Mouse (Mus musculus) heart, postnatal 0 days (tissue): ENCODE measurements at regions not wholly inside any gene's neighbourhood (a gene's known extent, or its start where the extent isn't known, plus 50 kb on each side); places are given as distances from the start of the nearest gene placed in this dataset.

Experiments
- ATAC-seq: fragments of 200-750 bp; cut with Nextera tagmentation; 2 replicates; pipeline ENCODE4 v1.8.0; 2017; ENCODE audit warnings: low read depth, moderate number of reproducible peaks, moderate library complexity; ENCODE audit not compliant: insufficient read depth
- DNase-seq: peaks from one replicate; pipeline ENCODE4 v3.0.0-alpha.2; 2016; ENCODE audit warnings: low spot score
- H3K27ac ChIP-seq: fragments of 300-500 bp; sonication (generic); 2 replicates; pipeline ENCODE4 v1.5.1; 2014; ENCODE audit warnings: low read depth, mild to moderate bottlenecking
- H3K27me3 ChIP-seq: fragments of 300-500 bp; sonication (generic); 2 replicates; pipeline ENCODE4 v1.6.1; 2014; ENCODE audit warnings: low read length, mixed read lengths; ENCODE audit not compliant: control insufficient read depth, insufficient read depth
- H3K36me3 ChIP-seq: fragments of 300-500 bp; sonication (generic); replicated peaks from 2 replicates; pipeline ENCODE4 v1.6.1; 2014; ENCODE audit warnings: low read length, mixed read lengths; ENCODE audit not compliant: control insufficient read depth, insufficient read depth
- H3K4me1 ChIP-seq: fragments of 300-500 bp; sonication (generic); 2 replicates; pipeline ENCODE4 v1.6.1; 2014; ENCODE audit warnings: antibody characterized with exemption; ENCODE audit not compliant: control insufficient read depth, insufficient read depth
- H3K4me2 ChIP-seq: fragments of 300-500 bp; sonication (generic); 2 replicates; pipeline ENCODE4 v1.6.1; 2014; ENCODE audit warnings: low read depth, mild to moderate bottlenecking, low read length, moderate library complexity
- H3K4me3 ChIP-seq: fragments of 300-500 bp; sonication (generic); 2 replicates; pipeline ENCODE4 v1.5.1; 2014; ENCODE audit warnings: low read depth, low read length
- H3K9ac ChIP-seq: fragments of 300-500 bp; sonication (generic); replicated peaks from 2 replicates; pipeline ENCODE4 v1.6.1; 2014; ENCODE audit warnings: low read depth, low read length, mixed read lengths
- H3K9me3 ChIP-seq: fragments of 300-500 bp; sonication (generic); replicated peaks from 2 replicates; pipeline ENCODE4 v1.6.1; 2016; ENCODE audit warnings: low read length; ENCODE audit not compliant: control insufficient read depth
- CTCF ChIP-seq: IDR thresholded peaks from 2 replicates; pipeline ENCODE4 v1.5.1; 2016; ENCODE audit warnings: antibody characterized with exemption, control low read depth, low read depth
- EP300 ChIP-seq: IDR thresholded peaks from 2 replicates; pipeline ENCODE4 v1.6.1; 2016; ENCODE audit warnings: antibody characterized with exemption, low read depth
- WGBS: fragments of 180-500 bp; shearing (Covaris S2); extraction: QIAGEN DNeasy Blood & Tissue Kit; methylation state at CpG from one replicate; pipeline ENCODE4 v1.1.7; 2014; 5-methylcytosine and 5-hydroxymethylcytosine counted together

- Histone ChIP-seq H3K9me3 (no peaks in the 10 kb centered on the region), H3K4me3 (no peak overlapping the region), H3K36me3 (no peaks in the 10 kb centered on the region), H3K9ac (no peak overlapping the region), H3K27me3 (no peaks in the 10 kb centered on the region), H3K27ac (no peak overlapping the region), H3K4me1 (no peaks in the 10 kb centered on the region), H3K4me2 (no peak overlapping the region)
- DNase-seq (no peak), ATAC-seq (no peak)
- 81% methylated on average over 20 of the region's 20 CpGs for WGBS
- TF ChIP-seq EP300 (no peak), CTCF (no peak)
Observed at GRCm38 (mm10) chr10:21470589-21470988, 93.5 kb downstream of the Aldh8a1 start.

DNA sequence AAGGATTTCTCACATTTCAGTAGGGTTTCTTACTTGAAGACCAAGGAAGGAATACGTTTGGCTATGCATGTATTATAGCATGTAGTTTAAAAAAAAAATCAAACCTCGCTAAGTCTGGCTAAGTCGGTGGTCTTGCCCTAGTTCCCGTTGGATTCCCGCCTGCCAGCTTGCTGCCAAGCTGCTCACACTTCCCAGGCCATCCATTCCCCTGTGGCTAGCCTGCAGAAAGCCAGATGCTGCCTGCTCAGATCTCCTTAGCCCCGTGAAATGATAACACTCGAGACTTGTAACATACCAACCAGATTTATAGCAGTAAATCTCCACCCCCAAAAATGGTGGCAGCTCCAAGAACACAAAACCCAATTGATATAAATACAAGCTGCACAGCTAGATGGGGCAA is 97.2 kb downstream of the Aldh8a1 start:
- Histone ChIP-seq H3K4me2 (no peak overlapping the region), H3K9me3 (no peaks in the 10 kb centered on the region), H3K27me3 (no peaks in the 10 kb centered on the region), H3K4me1 (no peaks in the 10 kb centered on the region), H3K4me3 (no peak overlapping the region), H3K36me3 (no peaks in the 10 kb centered on the region), H3K27ac (no peak overlapping the region), H3K9ac (no peak overlapping the region)
- no peak for ATAC-seq
- 74% methylated on average over 7 of the region's 7 CpGs for WGBS
- DNase-seq: no peak
- no peak for TF ChIP-seq EP300
- TF ChIP-seq CTCF: no peak

DNA sequence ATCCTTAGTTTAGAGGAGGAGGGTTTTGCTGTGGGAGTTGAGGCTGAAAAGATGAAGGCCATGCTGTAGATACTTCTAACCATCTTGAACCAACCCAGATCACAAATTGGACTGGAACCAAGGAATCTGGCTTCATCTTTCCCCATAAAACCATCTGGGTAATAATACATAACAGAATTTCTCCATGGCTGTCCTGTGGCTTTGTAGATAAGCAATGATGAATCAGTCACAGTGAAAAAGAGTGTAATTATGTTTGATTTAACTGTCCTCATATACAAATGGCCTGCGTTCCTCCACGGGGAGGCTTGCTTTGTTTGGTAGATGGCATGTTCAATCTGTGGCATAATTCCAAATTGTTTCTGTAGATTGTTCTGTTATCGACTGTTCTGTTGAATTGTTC is 100.9 kb downstream of the Aldh8a1 start:
- no peaks in the 10 kb centered on the region for H3K27me3 ChIP-seq
- H3K36me3 ChIP-seq: no peaks in the 10 kb centered on the region
- H3K4me1 ChIP-seq: 0 out of 2 replicates have a peak, but pooled peaks cover 6% of the 10 kb centered on the region
- no peak overlapping the region for H3K4me2 ChIP-seq
- no peak for TF ChIP-seq EP300
- TF ChIP-seq CTCF: no peak
- no peak overlapping the region for H3K27ac ChIP-seq
- no peak for ATAC-seq
- no peak overlapping the region for H3K9ac ChIP-seq
- H3K4me3 ChIP-seq: no peak overlapping the region
- no peak for DNase-seq
- 58% methylated on average over 3 of the region's 3 CpGs for whole genome bisulfite sequencing
- no peaks in the 10 kb centered on the region for H3K9me3 ChIP-seq

GRCm38 (mm10) chr10:21479403-21479802 is 102.3 kb downstream of the Aldh8a1 start:
- 62% methylated on average over 3 of the region's 3 CpGs for WGBS
- Histone ChIP-seq H3K36me3 (no peaks in the 10 kb centered on the region), H3K9ac (no peak overlapping the region), H3K9me3 (no peaks in the 10 kb centered on the region), H3K4me1 (0 out of 2 replicates have a peak, but pooled peaks cover 6% of the 10 kb centered on the region), H3K27me3 (no peaks in the 10 kb centered on the region), H3K4me2 (no peak overlapping the region), H3K27ac (no peak overlapping the region), H3K4me3 (no peak overlapping the region)
- no peak for DNase-seq
- TF ChIP-seq EP300: no peak
- TF ChIP-seq CTCF: no peak
- ATAC-seq: no peak

DNA sequence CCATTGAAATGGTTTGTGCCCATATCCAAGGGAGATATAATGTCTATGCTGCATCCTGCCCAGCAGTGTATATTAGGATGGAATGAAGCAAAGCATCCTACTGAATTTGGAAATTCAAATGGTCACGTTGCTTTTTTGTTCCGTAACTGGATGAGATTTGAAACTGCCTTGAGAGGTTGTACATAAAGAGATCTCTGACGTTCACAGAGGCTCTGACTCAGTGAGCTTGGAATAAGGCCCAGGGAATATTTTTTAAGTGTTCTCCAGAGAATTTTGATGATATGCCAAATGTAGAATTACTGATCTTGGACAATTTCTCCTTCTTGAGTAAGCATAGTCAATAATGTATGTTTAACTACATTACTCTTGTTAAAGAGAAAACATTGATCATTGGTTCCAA is 104.2 kb downstream of the Aldh8a1 start:
- Histone ChIP-seq H3K36me3 (no peaks in the 10 kb centered on the region), H3K4me1 (0 out of 2 replicates have a peak, but pooled peaks cover 6% of the 10 kb centered on the region), H3K9ac (no peak overlapping the region), H3K9me3 (no peaks in the 10 kb centered on the region), H3K4me3 (no peak overlapping the region), H3K4me2 (no peak overlapping the region), H3K27me3 (no peaks in the 10 kb centered on the region), H3K27ac (no peak overlapping the region)
- DNase-seq (no peak), ATAC-seq (no peak)
- whole genome bisulfite sequencing: 70% methylated on average over 3 of the region's 3 CpGs
- TF ChIP-seq CTCF (no peak), EP300 (no peak)

DNA sequence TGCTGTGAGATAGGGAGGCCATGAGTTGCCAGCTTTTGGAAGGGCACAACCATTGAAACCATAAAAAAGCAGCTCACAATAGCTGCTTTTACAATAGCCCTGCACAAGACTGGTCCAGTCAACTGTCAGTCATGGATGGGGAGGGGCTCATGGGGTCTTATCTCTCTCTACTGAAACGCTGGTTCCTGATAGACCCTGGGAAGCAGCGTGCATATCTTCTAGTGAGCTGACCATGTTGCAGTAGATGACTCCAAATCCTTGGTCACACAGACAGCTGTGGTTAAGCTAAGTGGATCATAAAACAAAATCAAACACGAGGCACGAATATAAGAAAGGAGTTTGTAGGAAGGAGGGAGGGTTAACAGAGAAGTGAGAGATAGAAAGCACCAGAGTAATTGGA is 105.0 kb downstream of the Aldh8a1 start:
- H3K4me3 ChIP-seq: no peak overlapping the region
- H3K4me1 ChIP-seq: 0 out of 2 replicates have a peak, but pooled peaks cover 6% of the 10 kb centered on the region
- H3K27me3 ChIP-seq: no peaks in the 10 kb centered on the region
- WGBS: 39% methylated on average over 4 of the region's 4 CpGs
- DNase-seq (no peak), ATAC-seq (no peak)
- H3K9ac ChIP-seq: no peak overlapping the region
- H3K4me2 ChIP-seq: no peak overlapping the region
- no peaks in the 10 kb centered on the region for H3K36me3 ChIP-seq
- TF ChIP-seq EP300 (no peak), CTCF (no peak)
- H3K27ac ChIP-seq: no peak overlapping the region
- no peaks in the 10 kb centered on the region for H3K9me3 ChIP-seq
